Mouse (Mus musculus) limb, embryonic 11.5 days (tissue): ENCODE data around the gene Olfr613. TPM values are rescaled to one million over a fixed set of nuclear protein-coding genes. Genes with fewer than 3 reads are reported as not detected.

Experiments used
- microRNA-seq: library from miRNA; unstranded; fragments of <30 nt; microRNA quantifications from one replicate; pipeline ENCODE4, GENCODE M21; 2016
- polyA plus RNA-seq: library from polyadenylated mRNA; unstranded; fragments of >200 nt; fragmentation: Nextera tagmentation; extraction: Ambion mirVana; gene quantifications from 2 replicates; pipeline ENCODE4 v1.2.1, GENCODE M21; 2014

The Olfr613 gene
- polyA plus RNA-seq, 1 experiment from 2014 or later, result not detected

Small RNA genes within 50 kb of the gene (microRNA-seq; reads per million reads assigned to microRNA genes)
- gene Gm26506, result not detected

Other genes starting within 250 kb of the Olfr613 start
- gene Olfr596, start 242.4 kb upstream of the Olfr613 start, polyA plus RNA-seq, result not detected in 2 replicates
- gene Olfr597, start 231.8 kb upstream of the Olfr613 start, polyA plus RNA-seq, result not detected in 2 replicates
- gene Olfr598, start 224.5 kb upstream of the Olfr613 start, polyA plus RNA-seq, result not detected in 2 replicates
- gene Olfr599, start 212.2 kb upstream of the Olfr613 start, polyA plus RNA-seq, result not detected in 2 replicates
- gene Olfr600, start 198.4 kb upstream of the Olfr613 start, polyA plus RNA-seq, result not detected in 2 replicates
- gene Olfr601, start 185.4 kb upstream of the Olfr613 start, polyA plus RNA-seq, result not detected in 2 replicates
- gene Olfr603, start 161.9 kb upstream of the Olfr613 start, polyA plus RNA-seq, result not detected in 2 replicates
- gene Usp17lc, start 133.0 kb upstream of the Olfr613 start, polyA plus RNA-seq, result not detected in 2 replicates
- not detected in 2 replicates for gene Olfr605, start 102.6 kb upstream of the Olfr613 start, polyA plus RNA-seq
- not detected in 2 replicates for gene Olfr606, start 99.0 kb upstream of the Olfr613 start, polyA plus RNA-seq
- gene Olfr607, start 83.9 kb upstream of the Olfr613 start, polyA plus RNA-seq, result not detected in 2 replicates
- gene Olfr608, start 78.2 kb upstream of the Olfr613 start, polyA plus RNA-seq, result not detected in 2 replicates
- gene Olfr609, start 50.0 kb upstream of the Olfr613 start, polyA plus RNA-seq, result not detected in 2 replicates
- not detected in 2 replicates for gene Olfr610, start 36.0 kb upstream of the Olfr613 start, polyA plus RNA-seq
- not detected in 2 replicates for gene Olfr611, start 27.2 kb upstream of the Olfr613 start, polyA plus RNA-seq
- not detected in 2 replicates for gene Olfr612, start 5.4 kb upstream of the Olfr613 start, polyA plus RNA-seq
- not detected in 2 replicates for gene Olfr615, start 8.0 kb downstream of the Olfr613 start, polyA plus RNA-seq
- gene Olfr616, start 21.1 kb downstream of the Olfr613 start, polyA plus RNA-seq, result not detected in 2 replicates
- gene Olfr617, start 25.0 kb downstream of the Olfr613 start, polyA plus RNA-seq, result not detected in 2 replicates
- not detected in 2 replicates for gene Olfr618, start 42.0 kb downstream of the Olfr613 start, polyA plus RNA-seq
- gene Olfr619, start 52.5 kb downstream of the Olfr613 start, polyA plus RNA-seq, result not detected in 2 replicates
- not detected in 2 replicates for gene Olfr620, start 64.5 kb downstream of the Olfr613 start, polyA plus RNA-seq
- not detected in 2 replicates for gene Olfr622, start 94.6 kb downstream of the Olfr613 start, polyA plus RNA-seq
- gene Olfr623, start 115.6 kb downstream of the Olfr613 start, polyA plus RNA-seq, result not detected in 2 replicates
- gene Olfr624, start 123.1 kb downstream of the Olfr613 start, polyA plus RNA-seq, result 0.08 and 0.10 TPM in 2 replicates
- gene Olfr625-ps1, start 134.6 kb downstream of the Olfr613 start, polyA plus RNA-seq, result not detected in 2 replicates
- gene Olfr243, start 166.6 kb downstream of the Olfr613 start, polyA plus RNA-seq, result not detected in 2 replicates
- not detected in 2 replicates for gene Olfr628, start 182.3 kb downstream of the Olfr613 start, polyA plus RNA-seq
- gene Olfr629, start 196.9 kb downstream of the Olfr613 start, polyA plus RNA-seq, result not detected in 2 replicates
- gene Olfr630, start 209.3 kb downstream of the Olfr613 start, polyA plus RNA-seq, result not detected in 2 replicates
- gene Olfr69, start 223.5 kb downstream of the Olfr613 start, polyA plus RNA-seq, result not detected in 2 replicates
- gene Olfr68, start 231.6 kb downstream of the Olfr613 start, polyA plus RNA-seq, result not detected in 2 replicates
- gene Olfr67, start 243.7 kb downstream of the Olfr613 start, polyA plus RNA-seq, result not detected in 2 replicates